Mouse (Mus musculus) hindlimb bud, embryonic 11.5 days (tissue): ENCODE data around the gene Sf3b4.
"Not testable (repeated sequence)": the region's sequence is repeated elsewhere in the genome, so short reads cannot be mapped to it uniquely, and the experiment has no call there.

Experiments
- DNase-seq: peaks from one replicate; pipeline ENCODE4 v3.0.0-alpha.2; 2012; ENCODE audit warnings: low read depth, low spot score; ENCODE audit errors: extremely low spot score

Gene Sf3b4

DNA sequence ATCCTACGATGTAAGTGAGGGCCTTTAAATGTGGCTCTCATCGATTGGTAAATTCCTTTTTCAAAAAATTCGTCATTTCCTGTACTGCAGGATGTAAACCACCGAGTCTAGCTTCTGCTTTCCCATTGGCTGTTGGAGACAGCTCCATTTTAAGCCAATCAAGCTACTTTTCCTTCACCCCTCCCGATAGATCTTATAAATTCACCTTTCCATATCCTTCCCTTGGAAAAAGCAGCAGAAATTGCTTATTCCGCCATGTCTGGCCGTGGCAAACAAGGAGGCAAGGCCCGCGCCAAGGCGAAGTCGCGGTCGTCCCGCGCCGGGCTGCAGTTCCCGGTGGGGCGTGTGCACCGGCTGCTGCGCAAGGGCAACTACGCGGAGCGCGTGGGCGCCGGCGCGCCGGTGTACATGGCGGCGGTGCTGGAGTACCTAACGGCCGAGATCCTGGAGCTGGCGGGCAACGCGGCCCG, 47.6 kb downstream of the Sf3b4 start, which contains the start of the genes Bola1 and Hist2h2ab:
Bola1 (minus strand) TSS at position 49 of the 470 bp plus-strand sequence.
Hist2h2ab (plus strand) TSS at position 205 of the 470 bp plus-strand sequence.
- DNase-seq, result peak; percentile 90

DNA sequence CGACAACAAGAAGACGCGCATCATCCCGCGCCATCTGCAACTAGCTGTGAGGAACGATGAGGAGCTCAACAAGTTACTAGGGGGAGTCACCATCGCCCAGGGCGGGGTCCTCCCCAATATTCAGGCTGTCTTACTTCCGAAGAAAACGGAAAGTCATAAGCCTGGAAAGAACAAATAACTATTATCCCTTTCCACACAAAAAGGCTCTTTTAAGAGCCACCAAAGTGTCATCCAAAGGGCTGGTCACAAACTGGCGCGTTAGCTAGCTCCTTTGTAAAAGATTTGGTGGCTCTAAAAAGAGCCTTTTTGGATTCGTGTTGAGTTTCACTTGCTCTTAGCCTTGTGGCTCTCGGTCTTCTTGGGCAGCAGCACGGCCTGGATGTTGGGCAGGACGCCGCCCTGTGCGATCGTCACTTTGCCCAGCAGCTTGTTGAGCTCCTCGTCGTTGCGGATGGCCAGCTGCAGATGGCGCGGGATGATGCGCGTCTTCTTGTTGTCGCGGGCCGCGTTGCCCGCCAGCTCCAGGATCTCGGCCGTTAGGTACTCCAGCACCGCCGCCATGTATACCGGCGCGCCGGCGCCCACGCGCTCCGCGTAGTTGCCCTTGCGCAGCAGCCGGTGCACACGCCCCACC, 48.1 kb downstream of the Sf3b4 start:
- not testable (repeated sequence) for DNase-seq

DNA sequence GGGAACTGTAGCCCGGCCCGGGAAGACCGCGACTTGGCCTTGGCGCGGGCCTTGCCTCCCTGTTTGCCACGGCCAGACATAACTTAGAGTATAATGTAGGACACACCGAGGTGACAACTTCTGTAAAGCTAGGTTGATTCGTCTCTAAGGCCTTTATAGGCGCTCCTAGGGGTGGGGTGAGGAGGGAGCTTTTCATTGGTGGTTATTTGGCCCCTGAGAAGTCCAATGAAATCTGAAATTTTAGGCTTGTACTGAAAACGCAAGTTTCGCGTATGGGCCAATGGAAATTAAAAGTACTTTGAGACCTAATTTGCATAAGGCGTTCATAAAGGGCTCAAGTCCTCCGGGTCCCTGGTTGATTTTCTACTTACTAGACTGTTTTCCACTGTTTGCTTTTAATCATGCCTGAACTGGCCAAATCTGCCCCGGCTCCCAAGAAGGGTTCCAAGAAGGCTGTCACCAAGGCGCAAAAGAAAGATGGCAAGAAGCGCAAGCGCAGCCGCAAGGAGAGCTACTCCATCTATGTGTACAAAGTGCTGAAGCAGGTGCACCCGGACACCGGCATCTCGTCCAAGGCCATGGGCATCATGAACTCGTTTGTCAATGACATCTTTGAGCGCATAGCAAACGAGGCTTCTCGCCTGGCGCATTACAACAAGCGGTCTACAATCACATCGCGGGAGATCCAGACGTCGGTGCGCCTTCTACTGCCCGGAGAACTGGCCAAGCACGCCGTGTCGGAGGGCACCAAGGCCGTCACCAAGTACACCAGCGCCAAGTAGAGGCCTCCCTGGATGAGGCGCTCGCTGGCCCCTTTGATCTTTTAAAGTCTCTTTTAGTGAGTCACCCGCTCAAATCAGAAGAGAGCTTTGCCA, 48.9 kb downstream of the Sf3b4 start, which contains the start of the genes Hist2h2ac and Hist2h2be:
Hist2h2ac (minus strand) TSS at position 116 of the 875 bp plus-strand sequence.
Hist2h2be (plus strand) TSS at position 355 of the 875 bp plus-strand sequence.
- DNase-seq, result peak; percentile 90

DNA sequence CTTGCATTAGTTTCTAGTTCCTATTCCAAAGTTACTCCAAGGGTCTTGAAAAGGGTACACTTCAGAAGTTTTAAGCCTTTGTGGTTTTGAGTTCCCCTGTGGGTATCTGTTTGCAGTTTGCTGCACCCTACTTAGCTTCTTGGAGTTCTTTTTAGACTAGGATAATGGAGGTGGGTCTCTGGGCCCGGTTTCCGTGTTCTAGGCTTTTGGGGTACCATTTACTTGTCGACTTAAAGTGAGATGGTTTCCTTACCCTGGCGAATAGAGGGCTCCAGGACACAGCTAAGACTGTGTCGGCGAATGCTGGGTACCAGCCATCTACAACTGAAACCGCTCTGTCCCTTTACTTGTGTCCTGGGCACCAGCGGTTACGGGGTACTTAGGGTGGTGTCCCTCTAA, 49.5 kb downstream of the Sf3b4 start:
- no peak for DNase-seq

DNA sequence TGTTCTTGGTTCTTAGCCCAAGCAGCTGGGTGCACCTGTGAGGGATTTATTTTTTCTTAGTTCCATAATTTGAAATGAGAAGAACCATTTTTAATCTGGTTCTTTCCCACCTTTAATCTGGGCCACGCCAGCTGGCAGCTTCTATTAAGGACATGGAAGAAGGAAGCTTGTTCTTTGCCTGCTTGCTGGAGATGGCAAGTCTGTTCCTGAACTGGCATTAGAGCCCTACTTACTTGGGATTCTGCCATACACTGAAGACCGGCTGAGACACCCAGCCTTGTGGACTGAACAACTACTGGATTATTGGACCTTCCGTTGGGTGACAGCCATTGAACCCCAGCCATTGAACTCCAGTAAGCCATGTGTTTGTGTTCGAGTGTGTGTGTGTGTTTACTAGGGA, 50.6 kb downstream of the Sf3b4 start:
- no peak for DNase-seq

DNA sequence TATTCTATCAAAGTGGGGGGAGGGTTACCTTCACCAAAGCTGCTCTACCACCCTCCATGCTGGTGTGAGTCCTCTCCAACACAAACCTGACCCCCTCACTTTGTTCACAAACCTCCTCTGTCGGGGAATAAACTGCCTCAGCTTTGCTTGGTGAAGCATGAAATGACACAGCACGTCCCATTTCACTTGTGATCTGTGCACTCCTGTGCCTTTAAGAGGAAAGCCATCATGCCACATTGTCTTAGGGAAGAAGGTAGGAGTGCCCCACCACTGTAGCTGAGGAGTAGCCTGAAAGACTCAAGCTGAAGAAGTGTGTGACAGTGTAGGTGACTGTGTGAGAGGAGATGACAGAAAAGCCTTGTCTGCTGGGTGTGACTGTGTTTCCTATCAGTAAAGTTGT, 53.3 kb downstream of the Sf3b4 start:
- no peak for DNase-seq
